Mouse (Mus musculus) monocyte, adult 2 months (primary cell): ENCODE data around the gene Hspa1l.
A peak's percentile ranks its signal among the peaks of the same experiment; 100 is the strongest.

Experiments used
- DNase-seq, 2 experiments: peaks; one replicate each; pipeline ENCODE4 v3.0.0; 2022; ENCODE audit warnings: low spot score in 2 of 2, low read depth in 1 of 2

Gene Hspa1l

GRCm38 (mm10) chr17:35022541-35023060, 50.1 kb downstream of the Hspa1l start:
- no peak for DNase-seq

- no peak for DNase-seq
Measured at GRCm38 (mm10) chr17:35023221-35023620, 50.7 kb downstream of the Hspa1l start.

GRCm38 (mm10) chr17:35023756-35024155, 51.3 kb downstream of the Hspa1l start:
- peak; percentile 40 to 56 for DNase-seq

DNA sequence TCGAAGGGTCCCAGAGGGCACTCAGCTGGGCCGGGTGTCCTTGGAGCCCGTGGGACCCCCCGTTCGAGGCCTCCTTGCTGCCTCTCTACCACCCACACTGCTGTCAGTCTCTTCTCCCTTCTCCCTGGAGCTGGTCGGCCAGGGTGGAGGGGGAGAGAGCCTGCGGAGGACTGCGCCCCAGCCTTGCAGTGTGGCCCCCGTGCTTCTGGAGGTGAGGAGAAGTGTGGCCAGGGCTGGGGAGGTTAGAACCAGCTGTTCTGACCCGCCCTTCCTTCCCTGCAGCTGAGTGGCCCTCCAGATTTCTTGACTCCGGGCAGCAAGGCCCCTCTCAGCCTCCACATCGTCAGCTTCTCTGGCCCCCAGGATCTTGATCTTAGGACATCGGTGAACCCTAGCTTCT, 51.8 kb downstream of the Hspa1l start:
- DNase-seq, result no peak

DNA sequence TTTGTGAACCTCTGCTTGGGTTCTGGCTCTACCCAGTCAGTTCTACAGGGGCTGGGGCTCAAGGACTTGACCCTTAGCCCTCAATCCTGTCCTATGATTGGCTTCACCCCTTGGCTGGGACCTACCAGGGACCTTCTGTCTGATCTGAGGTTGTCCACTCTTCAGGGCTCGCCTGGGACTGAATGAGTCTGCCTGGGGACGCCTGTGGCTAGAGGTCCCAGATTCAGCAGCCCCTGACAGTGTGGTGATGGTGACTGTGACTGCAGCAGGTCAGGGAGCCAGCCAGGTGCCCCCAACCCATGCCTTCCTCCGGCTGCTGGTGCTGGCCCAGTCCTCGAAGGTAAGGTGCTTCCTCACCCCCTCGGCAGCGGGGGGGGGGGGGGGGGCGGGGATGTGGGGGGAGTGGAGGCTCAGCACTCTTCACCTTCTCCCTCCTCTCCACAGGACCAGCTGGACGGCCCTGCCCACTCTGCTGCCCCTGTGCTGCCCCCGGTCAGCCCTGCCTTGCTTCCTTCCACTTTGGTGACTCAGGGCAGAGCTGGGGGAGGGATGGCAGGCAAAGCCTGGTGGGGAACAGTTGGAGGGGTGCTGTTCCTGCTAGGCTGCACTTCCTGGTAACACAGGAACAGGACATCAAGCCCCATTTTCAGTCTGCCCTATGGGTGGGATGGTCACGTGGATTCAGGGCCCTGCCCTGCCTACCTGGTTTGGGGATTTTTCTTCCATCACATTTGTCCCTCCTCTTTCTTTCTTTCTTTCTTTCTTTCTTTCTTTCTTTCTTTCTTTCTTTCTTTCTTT, 52.4 kb downstream of the Hspa1l start:
- DNase-seq, result no peak

DNA sequence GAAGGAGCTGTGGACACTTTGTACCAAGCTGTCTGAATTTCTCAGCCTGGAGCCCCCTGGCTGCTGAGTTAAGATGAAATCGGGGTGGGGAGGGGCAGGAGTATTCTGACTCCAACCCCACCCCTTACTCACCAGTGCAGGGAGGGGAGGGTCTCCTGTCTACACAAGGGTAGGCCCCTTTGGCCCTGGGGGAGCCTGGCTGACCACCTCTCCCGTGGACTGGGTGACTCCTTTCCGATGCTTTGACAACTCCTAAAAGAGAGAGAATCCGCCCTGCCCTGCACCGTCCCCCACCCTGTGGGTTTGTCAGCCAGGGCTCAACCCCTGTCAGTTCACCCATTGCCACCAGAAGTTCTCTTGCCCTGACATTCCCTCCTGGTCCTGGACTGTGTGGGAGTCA, 53.7 kb downstream of the Hspa1l start:
- no peak for DNase-seq

DNA sequence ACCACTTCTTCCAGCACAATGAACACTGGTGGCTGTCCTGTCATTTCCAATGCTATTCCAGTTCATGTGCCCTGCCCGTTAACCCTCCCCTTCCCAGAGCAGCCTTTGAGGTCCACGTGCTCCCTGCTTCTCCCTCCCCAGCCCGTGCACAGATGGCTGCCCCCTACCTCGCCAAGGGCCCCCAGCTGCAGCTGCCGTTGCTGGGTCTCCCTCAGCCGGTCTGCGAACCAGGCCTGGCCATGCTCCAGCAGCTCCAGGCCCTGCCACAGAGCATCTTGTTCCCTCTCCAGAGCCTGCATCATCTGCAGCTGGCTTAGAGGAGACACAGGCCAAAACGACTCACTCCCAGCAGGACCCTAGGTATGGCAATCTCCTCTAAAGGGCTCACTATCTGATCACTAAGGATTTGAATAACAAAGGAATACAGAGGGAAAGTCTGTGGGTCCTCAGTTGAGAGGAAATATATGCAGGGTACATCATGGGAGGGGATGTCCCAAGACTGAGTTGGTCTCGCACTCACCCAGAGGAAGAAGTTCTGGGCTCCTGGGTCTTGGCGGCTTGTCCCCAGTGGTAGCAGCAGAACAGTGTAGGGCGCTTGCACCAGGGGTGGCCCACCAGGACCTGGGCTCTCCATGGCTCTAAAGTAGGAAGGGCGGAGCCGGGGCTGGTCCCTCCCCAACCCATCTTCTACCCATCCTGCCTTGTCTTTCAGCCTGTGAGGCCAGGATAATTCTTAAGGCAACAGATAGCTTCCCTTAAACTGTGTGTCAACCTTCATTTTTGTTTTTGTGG, 55.0 kb downstream of the Hspa1l start, which contains the start of gene Sapcd1:
Sapcd1 (minus strand) TSS at position 740 of the 792 bp plus-strand sequence.
- DNase-seq, result no peak

- DNase-seq, result no peak
Measured at GRCm38 (mm10) chr17:35028315-35028714, 55.8 kb downstream of the Hspa1l start.
